Mouse (Mus musculus): ENCODE results near the gene Fam241a.

DNA sequence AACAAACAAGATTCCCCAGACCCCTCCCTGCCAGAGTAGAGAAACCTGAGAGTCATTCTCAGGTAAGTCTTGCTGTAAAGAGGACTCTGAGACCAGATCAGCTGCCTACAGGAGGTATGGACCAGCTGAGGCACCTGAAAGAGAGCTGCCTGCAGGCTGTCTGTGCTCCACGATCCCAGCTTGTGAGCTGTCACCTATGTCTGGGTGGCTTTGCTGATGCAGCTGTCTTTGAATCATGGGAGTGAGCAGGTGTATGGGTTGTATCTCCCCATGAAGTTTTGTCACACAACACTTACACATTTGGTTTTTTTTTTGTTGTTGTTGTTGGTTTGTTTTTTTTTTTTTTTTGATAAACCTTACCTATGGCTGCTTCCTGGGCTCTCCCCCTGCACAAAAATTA, 75.7 kb downstream of the Fam241a start:
- TF ChIP-seq CTCF (IDR thresholded peaks at IDR 0.05; ENCODE audit: insufficient read depth, low read depth, low read length) (no peak), POLR2A (IDR thresholded peaks at IDR 0.05; ENCODE audit: insufficient read depth, low read depth, low read length) (no peak)

All from olfactory bulb, adult 2 months (tissue).